ENCODE assay signal across 9 mouse cellular contexts in the genomic region with DNA sequence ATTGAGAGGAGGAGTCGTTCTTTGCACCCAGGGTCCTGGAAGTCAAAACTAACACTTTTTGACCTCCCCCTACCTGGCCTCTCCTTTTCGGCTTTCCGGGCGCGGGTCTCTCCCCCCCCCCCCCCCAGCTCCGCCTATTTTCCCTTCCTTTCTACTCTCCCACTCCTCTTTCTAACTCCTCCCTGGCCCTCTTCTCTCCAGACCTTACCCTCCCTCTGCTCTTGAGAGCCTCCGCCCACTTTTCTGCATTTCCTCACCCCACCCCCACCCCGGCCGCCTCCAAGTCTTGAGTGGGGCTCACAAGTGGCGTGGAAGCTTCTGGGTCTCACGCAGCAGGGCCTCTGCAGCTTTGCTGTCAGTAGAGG. TPM values are rescaled to one million over a fixed set of nuclear protein-coding genes. Genes with fewer than 3 reads are reported as not detected.
A peak's percentile ranks its signal among the peaks of the same experiment; 100 is the strongest.
DNase-seq lines count a peak whose midpoint lies in the region; ATAC-seq and TF ChIP-seq lines count a peak whose summit lies in the region.
"Had no signal": no experiment of that assay in that cellular context is flagged by ENCODE, and none has a peak within 500 bp of the region (broad histone marks: within the 10 kb centered on the region; RNA-seq: fewer than 3 reads in every experiment).

No protein-coding gene starts in this region.

- TF ChIP-seq CTCF in intestine, postnatal 0 days (IDR thresholded peaks at IDR 0.05; ENCODE audit: low read depth): no peak

- no peak overlapping the region for H3K9ac ChIP-seq in heart, embryonic 11.5 days (ENCODE audit: low read depth, low read length)
- no peak overlapping the region for H3K9ac ChIP-seq in forebrain, embryonic 12.5 days
- no peak overlapping the region for H3K9ac ChIP-seq in intestine, postnatal 0 days (ENCODE audit: low read depth, low read length)
- H3K9ac ChIP-seq in neural tube, embryonic 15.5 days (replicated peaks): no peak overlapping the region

- H3K27me3 ChIP-seq in heart, embryonic 11.5 days (ENCODE audit: control insufficient read depth, insufficient read depth, low read length): peaks cover 70% of the 10 kb centered on the region
- H3K27me3 ChIP-seq in forebrain, embryonic 12.5 days: peaks cover 84% of the 10 kb centered on the region
- peaks cover 69% of the 10 kb centered on the region for H3K27me3 ChIP-seq in intestine, postnatal 0 days (replicated peaks; ENCODE audit: control insufficient read depth, insufficient read depth, low read length)
- peaks cover 70% of the 10 kb centered on the region for H3K27me3 ChIP-seq in neural tube, embryonic 15.5 days (replicated peaks)

- no peak overlapping the region for H3K27ac ChIP-seq in heart, embryonic 11.5 days (ENCODE audit: low read depth, low read length)
- H3K27ac ChIP-seq in forebrain, embryonic 12.5 days: no peak overlapping the region
- H3K27ac ChIP-seq in intestine, postnatal 0 days (ENCODE audit: low read depth, low read length): no peak overlapping the region
- H3K27ac ChIP-seq in neural tube, embryonic 15.5 days (replicated peaks): no peak overlapping the region

- DNase-seq in heart, adult 9 months (ENCODE audit: low spot score in 2 of 2): no peak
- no peak for DNase-seq in gastrocnemius, adult 8-10 months (ENCODE audit: low spot score in 2 of 2)
- no peak for DNase-seq in urinary bladder, postnatal 25 days (ENCODE audit: low spot score)
- no peak for DNase-seq in kidney, adult 18-20 months
- DNase-seq: lung, adult 2 months had no signal

- no peaks in the 10 kb centered on the region for H3K9me3 ChIP-seq in heart, embryonic 11.5 days (replicated peaks; ENCODE audit: control insufficient read depth, low read length)
- no peaks in the 10 kb centered on the region; the same call in 1 of the 2 replicates for H3K9me3 ChIP-seq in forebrain, embryonic 12.5 days
- H3K9me3 ChIP-seq in intestine, postnatal 0 days (ENCODE audit: control insufficient read depth): no peaks in the 10 kb centered on the region
- H3K9me3 ChIP-seq in neural tube, embryonic 15.5 days (replicated peaks): no peaks in the 10 kb centered on the region

- no peaks in the 10 kb centered on the region for H3K36me3 ChIP-seq in heart, embryonic 11.5 days (ENCODE audit: control insufficient read depth, insufficient read depth, low read length)
- H3K36me3 ChIP-seq in forebrain, embryonic 12.5 days (replicated peaks): no peaks in the 10 kb centered on the region
- H3K36me3 ChIP-seq in intestine, postnatal 0 days (ENCODE audit: control insufficient read depth, insufficient read depth): no peaks in the 10 kb centered on the region
- H3K36me3 ChIP-seq in neural tube, embryonic 15.5 days: no peaks in the 10 kb centered on the region

- ATAC-seq in heart, embryonic 11.5 days (replicated peaks; ENCODE audit: insufficient number of reproducible peaks, low FRiP score, low TSS enrichment): no peak
- ATAC-seq in forebrain, embryonic 12.5 days (ENCODE audit: low FRiP score): peak; percentile 10; the same call in 1 of the 2 replicates
- ATAC-seq in intestine, postnatal 0 days: no peak
- no peak for ATAC-seq in neural tube, embryonic 15.5 days (ENCODE audit: low FRiP score)

- H3K4me2 ChIP-seq in heart, embryonic 11.5 days: no peak overlapping the region; the same call in 1 of the 2 replicates
- H3K4me2 ChIP-seq in forebrain, embryonic 12.5 days: peak overlapping the region; percentile 67
- H3K4me2 ChIP-seq in intestine, postnatal 0 days (replicated peaks; ENCODE audit: low read depth): no peak overlapping the region
- peak overlapping the region; percentile 70 for H3K4me2 ChIP-seq in neural tube, embryonic 15.5 days

- WGBS in heart, embryonic 11.5 days (ENCODE audit: insufficient replicate concordance): under 1% methylated on average over 6 of the region's 11 CpGs
- 5% methylated on average over 9 of the region's 11 CpGs for WGBS in forebrain, embryonic 12.5 days
- 4% methylated on average over 8 of the region's 11 CpGs for WGBS in intestine, postnatal 0 days
- WGBS in neural tube, embryonic 15.5 days: 2% methylated on average over 9 of the region's 11 CpGs

- H3K4me3 ChIP-seq in heart, embryonic 11.5 days (ENCODE audit: low read depth, low read length): peak overlapping the region; percentile 38; the same call in 1 of the 2 replicates
- peak overlapping the region; percentile 44 for H3K4me3 ChIP-seq in forebrain, embryonic 12.5 days (replicated peaks)
- 0 out of 2 replicates have a peak overlapping the region, but pooled peaks have one; percentile 27 for H3K4me3 ChIP-seq in intestine, postnatal 0 days (ENCODE audit: low read depth, low read length)
- peak overlapping the region; percentile 40 for H3K4me3 ChIP-seq in neural tube, embryonic 15.5 days (replicated peaks)

- peaks cover 6% of the 10 kb centered on the region; the same call in 1 of the 2 replicates for H3K4me1 ChIP-seq in heart, embryonic 11.5 days (ENCODE audit: control insufficient read depth, insufficient read depth, low read length)
- H3K4me1 ChIP-seq in forebrain, embryonic 12.5 days: peaks cover 29% of the 10 kb centered on the region
- no peaks in the 10 kb centered on the region for H3K4me1 ChIP-seq in intestine, postnatal 0 days (replicated peaks; ENCODE audit: control insufficient read depth, insufficient read depth, low read length)
- peaks cover 35% of the 10 kb centered on the region for H3K4me1 ChIP-seq in neural tube, embryonic 15.5 days

RNA-seq across cellular contexts. Expression of a gene that starts 0.3 kb away (rescaled TPM):
- not detected in 2 replicates for polyA plus RNA-seq in heart, embryonic 11.5 days (2014; fragmentation: Nextera tagmentation; extraction: Ambion mirVana)
- 0.08 and 0.14 TPM in 2 replicates for polyA plus RNA-seq in forebrain, embryonic 12.5 days (2016; fragmentation: Nextera tagmentation; extraction: Ambion mirVana)
- 0.52 and 0.64 TPM in 2 replicates for polyA plus RNA-seq in intestine, postnatal 0 days (2015; fragmentation: Nextera tagmentation; extraction: Ambion mirVana)
- 4.8 and 5.7 TPM in 2 replicates for polyA plus RNA-seq in neural tube, embryonic 15.5 days (2015; fragmentation: Nextera tagmentation; extraction: Ambion mirVana)
- not detected for total RNA-seq in gastrocnemius, adult 8-10 months (2022)
- polyA plus RNA-seq: lung, adult 2 months had no signal

RNA-seq across cellular contexts. Expression of a gene that starts 0.8 kb away (rescaled TPM):
- not detected in 2 replicates for polyA plus RNA-seq in heart, embryonic 11.5 days (2014; fragmentation: Nextera tagmentation; extraction: Ambion mirVana)
- 0.13 and 0.50 TPM in 2 replicates for polyA plus RNA-seq in forebrain, embryonic 12.5 days (2016; fragmentation: Nextera tagmentation; extraction: Ambion mirVana)
- 5.5 and 5.8 TPM in 2 replicates for polyA plus RNA-seq in intestine, postnatal 0 days (2015; fragmentation: Nextera tagmentation; extraction: Ambion mirVana)
- 36.4 and 42.7 TPM in 2 replicates for polyA plus RNA-seq in neural tube, embryonic 15.5 days (2015; fragmentation: Nextera tagmentation; extraction: Ambion mirVana)
- not detected for total RNA-seq in gastrocnemius, adult 8-10 months (2022)

RNA-seq across cellular contexts. Expression of a gene that starts 47.8 kb away (rescaled TPM):
- 14.7 and 17.3 TPM in 2 replicates for polyA plus RNA-seq in heart, embryonic 11.5 days (2014; fragmentation: Nextera tagmentation; extraction: Ambion mirVana)
- polyA plus RNA-seq in forebrain, embryonic 12.5 days (2016; fragmentation: Nextera tagmentation; extraction: Ambion mirVana): 30.4 and 36.9 TPM in 2 replicates
- 7.7 and 8.4 TPM in 2 replicates for polyA plus RNA-seq in intestine, postnatal 0 days (2015; fragmentation: Nextera tagmentation; extraction: Ambion mirVana)
- 20.4 and 20.8 TPM in 2 replicates for polyA plus RNA-seq in neural tube, embryonic 15.5 days (2015; fragmentation: Nextera tagmentation; extraction: Ambion mirVana)
- total RNA-seq in gastrocnemius, adult 8-10 months (2022): 1 to 10 TPM; 3.2 to 6.4 (median 4.6) TPM

Comparison
In these comparisons a context has a peak if more than half of its experiments do, and no peak if none do; other contexts are left out.
1. H3K4me2 ChIP-seq: peak in forebrain, embryonic 12.5 days (single experiment) and neural tube, embryonic 15.5 days (single experiment); none in heart, embryonic 11.5 days (single experiment) and intestine, postnatal 0 days (single experiment).
2. Peak in every context shown above with its lines, with median percentiles within 50 percentile points of each other: H3K4me3 ChIP-seq.